Mouse (Mus musculus) liver, adult 2 months (tissue): Measurements from ENCODE around the gene Oas1c. TPM values are rescaled to one million over a fixed set of nuclear protein-coding genes. Genes with fewer than 3 reads are reported as not detected.

ENCODE experiments used
- DNase-seq: peaks from one replicate; pipeline ENCODE4 v3.0.0-alpha.2; 2011; ENCODE audit warnings: low read depth, low spot score; ENCODE audit errors: extremely low read depth
- H3K27ac ChIP-seq: fragments of 200-500 bp; replicated peaks from 2 replicates; pipeline ENCODE4 v1.5.1; 2012; ENCODE audit warnings: low read depth, mild to moderate bottlenecking, control low read depth, inconsistent platforms, low read length; ENCODE audit not compliant: insufficient read depth
- H3K27me3 ChIP-seq: fragments of 200-500 bp; 2 replicates; pipeline ENCODE4 v1.6.1; 2012; ENCODE audit warnings: mild to moderate bottlenecking, moderate library complexity, low read length, inconsistent platforms; ENCODE audit not compliant: control insufficient read depth, insufficient read depth
- H3K36me3 ChIP-seq: fragments of 200-500 bp; 2 replicates; pipeline ENCODE4 v1.6.1; 2012; ENCODE audit warnings: low read length, inconsistent platforms; ENCODE audit not compliant: control insufficient read depth, insufficient read depth
- H3K4me1 ChIP-seq: fragments of 200-500 bp; 2 replicates; pipeline ENCODE4 v1.6.1; 2011; ENCODE audit warnings: low read length; ENCODE audit not compliant: control insufficient read depth, insufficient read depth
- H3K4me3 ChIP-seq: fragments of 200-500 bp; 2 replicates; pipeline ENCODE4 v1.5.1; 2011; ENCODE audit warnings: low read depth, mild to moderate bottlenecking, control low read depth, low read length, moderate library complexity; ENCODE audit not compliant: insufficient read depth
- H3K79me2 ChIP-seq: fragments of 200-500 bp; 2 replicates; pipeline ENCODE4 v1.6.1; 2012; ENCODE audit warnings: inconsistent platforms, mild to moderate bottlenecking, low read length, moderate library complexity; ENCODE audit not compliant: control insufficient read depth, insufficient read depth
- H3K9ac ChIP-seq: fragments of 200-500 bp; 2 replicates; pipeline ENCODE4 v1.6.1; 2012; ENCODE audit warnings: low read depth, mild to moderate bottlenecking, control low read depth, inconsistent platforms, low read length
- CTCF ChIP-seq: fragments of 200-500 bp; IDR thresholded peaks from 2 replicates; pipeline ENCODE4 v1.5.1; 2011; ENCODE audit warnings: low read depth, low read length, control low read depth
- POLR2A ChIP-seq: fragments of 200-500 bp; IDR thresholded peaks from 2 replicates; pipeline ENCODE4 v1.6.1; 2011; ENCODE audit warnings: low read length, control low read depth; ENCODE audit not compliant: insufficient read depth; ENCODE audit errors: extremely low read depth
- WGBS: fragments of 180-500 bp; shearing (Covaris S2); methylation state at CpG from one replicate; pipeline ENCODE4 v1.1.7; 2018; 5-methylcytosine and 5-hydroxymethylcytosine counted together
- polyA plus RNA-seq: library from polyadenylated mRNA; depleted of rRNA; stranded (reverse); fragments of >200 nt; gene quantifications from 2 replicates; pipeline ENCODE4 v1.2.3, GENCODE M21; 2012; rRNA removed
- total RNA-seq: library from RNA; depleted of rRNA; stranded (reverse); fragments of >200 nt; gene quantifications from 2 replicates; pipeline ENCODE4 v1.2.3, GENCODE M21; 2014; rRNA removed

Oas1c gene
- total and polyA plus RNA-seq, 2 experiments = 1.5 to 1.6 TPM

- H3K27ac ChIP-seq = no peak overlapping the region
Measured at GRCm38 (mm10) chr5:120754215-120754614, 58.1 kb downstream of the Oas1c start.

GRCm38 (mm10) chr5:120752786-120753185 is 59.5 kb downstream of the Oas1c start:
- Histone ChIP-seq H3K36me3 (no peaks in the 10 kb centered on the region), H3K79me2 (no peaks in the 10 kb centered on the region), H3K4me1 (no peaks in the 10 kb centered on the region), H3K27ac (no peak overlapping the region), H3K27me3 (no peaks in the 10 kb centered on the region), H3K4me3 (no peak overlapping the region), H3K9ac (no peak overlapping the region)
- TF ChIP-seq POLR2A = no peak
- TF ChIP-seq CTCF = no peak
- WGBS = 75% methylated on average over 3 of the region's 3 CpGs
- no peak for DNase-seq

More at GRCm38 (mm10) chr5:120754215-120754614, 58.1 kb downstream of the Oas1c start:
- Histone ChIP-seq H3K27me3 (no peaks in the 10 kb centered on the region), H3K4me1 (no peaks in the 10 kb centered on the region), H3K36me3 (no peaks in the 10 kb centered on the region), H3K9ac (no peak overlapping the region), H3K4me3 (no peak overlapping the region), H3K79me2 (no peaks in the 10 kb centered on the region)
- no peak for DNase-seq
- 82% methylated on average over 4 of the region's 4 CpGs for WGBS
- no peak for TF ChIP-seq CTCF
- no peak for TF ChIP-seq POLR2A

DNA sequence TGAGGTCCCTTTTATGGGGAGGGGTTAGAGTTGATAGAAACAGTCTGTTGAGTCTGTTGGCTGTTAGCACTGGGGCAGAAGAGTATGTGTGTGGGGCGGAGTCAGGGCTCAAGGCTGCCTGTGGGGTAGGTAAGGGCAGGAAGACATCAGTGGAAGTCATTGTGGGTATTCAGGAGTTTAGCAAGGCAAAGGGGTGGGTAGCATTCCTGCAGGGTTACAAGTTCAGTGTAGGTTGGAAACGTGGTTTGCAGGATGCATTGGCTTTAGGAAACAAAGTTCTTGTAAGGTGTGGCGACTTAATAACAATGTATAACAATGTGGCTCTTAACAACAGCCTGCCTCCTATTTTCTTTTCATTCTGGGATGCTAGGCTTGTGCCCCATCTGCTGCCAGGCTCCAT is 61.1 kb downstream of the Oas1c start:
- no peaks in the 10 kb centered on the region for H3K36me3 ChIP-seq
- no peak for DNase-seq
- no peak overlapping the region for H3K27ac ChIP-seq
- no peak overlapping the region for H3K9ac ChIP-seq
- 73% methylated on average over 3 of the region's 3 CpGs for WGBS
- TF ChIP-seq POLR2A (no peak), CTCF (no peak)
- no peaks in the 10 kb centered on the region for H3K4me1 ChIP-seq
- H3K27me3 ChIP-seq = no peaks in the 10 kb centered on the region
- H3K4me3 ChIP-seq = no peak overlapping the region
- H3K79me2 ChIP-seq = no peaks in the 10 kb centered on the region

Other genes starting within 250 kb of the Oas1c start
- gene Tpcn1, start 223.8 kb downstream of the Oas1c start, total RNA-seq = 7.6 and 11.5 TPM in 2 replicates
- gene Tpcn1, start 223.8 kb downstream of the Oas1c start, polyA plus RNA-seq = 51.9 and 78.1 TPM in 2 replicates
- 0.09 TPM in 1 of 2 replicates, not detected in the other for gene Iqcd, start 223.5 kb downstream of the Oas1c start, total RNA-seq
- 0.15 and 0.22 TPM in 2 replicates for gene Iqcd, start 223.5 kb downstream of the Oas1c start, polyA plus RNA-seq
- gene Rita1, start 199.9 kb downstream of the Oas1c start, total RNA-seq = 4.4 and 5.9 TPM in 2 replicates
- 9.1 and 10.5 TPM in 2 replicates for gene Rita1, start 199.9 kb downstream of the Oas1c start, polyA plus RNA-seq
- 15.2 and 19.8 TPM in 2 replicates for gene Ddx54, start 199.8 kb downstream of the Oas1c start, total RNA-seq
- 24.2 and 24.6 TPM in 2 replicates for gene Ddx54, start 199.8 kb downstream of the Oas1c start, polyA plus RNA-seq
- gene Cfap73, start 178.3 kb downstream of the Oas1c start, total RNA-seq = not detected in 2 replicates
- gene Cfap73, start 178.3 kb downstream of the Oas1c start, polyA plus RNA-seq = not detected in 2 replicates
- gene Rasal1, start 163.7 kb downstream of the Oas1c start, total RNA-seq = 0.09 and 0.54 TPM in 2 replicates
- 0.10 and 0.95 TPM in 2 replicates for gene Rasal1, start 163.7 kb downstream of the Oas1c start, polyA plus RNA-seq
- 0.65 and 1.4 TPM in 2 replicates for gene Dtx1, start 100.6 kb downstream of the Oas1c start, total RNA-seq
- gene Dtx1, start 100.6 kb downstream of the Oas1c start, polyA plus RNA-seq = 0.75 and 1.3 TPM in 2 replicates
- 1.8 and 1.9 TPM in 2 replicates for gene Oas2, start 62.7 kb downstream of the Oas1c start, total RNA-seq
- gene Oas2, start 62.7 kb downstream of the Oas1c start, polyA plus RNA-seq = 1.3 and 5.4 TPM in 2 replicates
- 0.87 and 1.4 TPM in 2 replicates for gene Oas3, start 34.9 kb downstream of the Oas1c start, total RNA-seq
- gene Oas3, start 34.9 kb downstream of the Oas1c start, polyA plus RNA-seq = 0.91 and 1.7 TPM in 2 replicates
- not detected in 2 replicates for gene Oas1e, start 17.0 kb downstream of the Oas1c start, total RNA-seq
- not detected in 2 replicates for gene Oas1e, start 17.0 kb downstream of the Oas1c start, polyA plus RNA-seq
- not detected in 2 replicates for gene Oas1f, start 34.9 kb upstream of the Oas1c start, total RNA-seq
- not detected in 2 replicates for gene Oas1f, start 34.9 kb upstream of the Oas1c start, polyA plus RNA-seq
- not detected in 2 replicates for gene Oas1h, start 48.9 kb upstream of the Oas1c start, total RNA-seq
- gene Oas1h, start 48.9 kb upstream of the Oas1c start, polyA plus RNA-seq = not detected in 2 replicates
- 3.5 and 4.3 TPM in 2 replicates for gene Oas1g, start 75.1 kb upstream of the Oas1c start, total RNA-seq
- gene Oas1g, start 75.1 kb upstream of the Oas1c start, polyA plus RNA-seq = 0.73 and 2.9 TPM in 2 replicates
- gene Oas1a, start 95.0 kb upstream of the Oas1c start, total RNA-seq = 6.2 and 10.0 TPM in 2 replicates
- 1.6 and 6.4 TPM in 2 replicates for gene Oas1a, start 95.0 kb upstream of the Oas1c start, polyA plus RNA-seq
- gene Oas1d, start 102.0 kb upstream of the Oas1c start, total RNA-seq = not detected in 2 replicates
- not detected in 2 replicates for gene Oas1d, start 102.0 kb upstream of the Oas1c start, polyA plus RNA-seq
- 0.07 TPM in 1 of 2 replicates, not detected in the other for gene Rph3a, start 197.6 kb upstream of the Oas1c start, total RNA-seq
- gene Rph3a, start 197.6 kb upstream of the Oas1c start, polyA plus RNA-seq = not detected in 2 replicates